Mouse (Mus musculus): Measurements from ENCODE around the gene Mdh1b. TPM values are rescaled to one million over a fixed set of nuclear protein-coding genes. Genes with fewer than 3 reads are reported as not detected.

The Mdh1b gene
- total RNA-seq (2015; ENCODE audit: low replicate concordance), result not detected in 2 replicates
- total RNA-seq (2017; ENCODE audit: low replicate concordance), result not detected in 2 replicates

GRCm38 (mm10) chr1:63730240-63730771 is at the start of gene Mdh1b, which contains the start of gene Fastkd2:
Mdh1b (minus strand) TSS chr1:63730318.
Fastkd2 (plus strand) TSS chr1:63730614.
- ATAC-seq (replicated peaks; ENCODE audit: low FRiP score, poor library complexity, severe bottlenecking), result peak; percentile 96

- ATAC-seq (replicated peaks; ENCODE audit: low FRiP score, poor library complexity, severe bottlenecking), result no peak
Measured at GRCm38 (mm10) chr1:63776902-63777630, 46.9 kb upstream of the Mdh1b start.

DNA sequence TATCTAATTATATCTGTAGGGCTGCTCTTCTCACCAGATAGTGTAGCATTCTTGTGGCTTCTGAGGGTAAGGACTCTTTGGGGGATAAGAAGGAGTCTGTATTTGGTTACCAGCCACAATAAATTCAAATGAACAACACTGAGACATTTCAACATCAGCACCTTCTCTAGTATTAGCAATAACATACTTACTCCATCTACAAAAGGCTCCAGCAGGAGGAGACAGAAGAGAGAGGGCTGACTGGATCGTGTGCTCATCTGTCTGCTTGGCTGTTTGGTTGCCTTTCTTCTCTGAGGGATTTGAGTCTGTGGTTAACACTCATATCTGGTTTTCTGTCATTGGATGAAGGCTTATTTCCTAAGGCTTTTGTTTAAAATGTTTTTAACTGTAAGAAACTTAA is 46.3 kb upstream of the Mdh1b start:
- no peak for ATAC-seq (replicated peaks; ENCODE audit: low FRiP score, poor library complexity, severe bottlenecking)

DNA sequence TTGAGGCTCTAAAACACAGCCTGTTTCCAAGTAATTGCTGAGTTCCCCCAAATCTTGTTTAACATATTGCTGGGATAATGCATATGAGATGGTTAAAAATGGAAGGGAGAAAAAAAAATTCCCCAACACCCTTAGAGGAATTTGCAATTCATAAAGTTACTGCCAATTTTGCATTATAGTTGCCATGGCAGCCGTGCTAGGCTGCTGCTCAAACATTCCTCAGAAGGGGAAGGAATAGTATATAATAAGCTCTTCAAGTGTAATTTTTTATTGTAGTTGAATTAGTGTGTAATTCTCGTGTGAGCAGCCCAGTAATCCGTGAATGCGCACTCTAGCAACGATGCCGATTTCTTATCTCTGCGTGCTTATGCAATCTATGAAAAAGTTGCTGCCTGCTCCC is 40.2 kb upstream of the Mdh1b start:
- ATAC-seq (replicated peaks; ENCODE audit: low FRiP score, poor library complexity, severe bottlenecking), result no peak

GRCm38 (mm10) chr1:63769167-63769566 is 39.0 kb upstream of the Mdh1b start, which contains the start of gene 4933402D24Rik:
4933402D24Rik (minus strand) TSS chr1:63769267.
- no peak for ATAC-seq (replicated peaks; ENCODE audit: low FRiP score, poor library complexity, severe bottlenecking)

GRCm38 (mm10) chr1:63768112-63768511 is 38.0 kb upstream of the Mdh1b start:
- no peak for ATAC-seq (replicated peaks; ENCODE audit: low FRiP score, poor library complexity, severe bottlenecking)

DNA sequence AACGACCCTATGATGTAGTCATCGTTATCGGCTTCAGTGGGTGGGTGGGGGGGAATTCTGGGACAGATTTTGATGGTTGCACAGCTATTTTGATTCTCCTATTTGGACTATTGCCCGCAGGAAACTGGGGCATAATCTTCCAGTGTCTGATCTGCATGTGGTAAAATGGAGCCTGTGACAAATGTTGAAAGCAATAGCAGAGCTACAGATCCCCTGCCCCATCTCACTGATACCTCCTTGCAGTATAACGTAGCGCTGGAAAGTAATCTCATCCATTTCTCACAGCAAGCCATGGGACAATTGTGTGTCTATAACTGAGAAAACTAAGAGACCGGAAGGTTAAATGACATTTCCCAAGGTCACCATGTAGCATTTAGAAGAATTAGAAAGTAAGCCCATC is 34.3 kb upstream of the Mdh1b start:
- no peak for ATAC-seq (replicated peaks; ENCODE audit: low FRiP score, poor library complexity, severe bottlenecking)

DNA sequence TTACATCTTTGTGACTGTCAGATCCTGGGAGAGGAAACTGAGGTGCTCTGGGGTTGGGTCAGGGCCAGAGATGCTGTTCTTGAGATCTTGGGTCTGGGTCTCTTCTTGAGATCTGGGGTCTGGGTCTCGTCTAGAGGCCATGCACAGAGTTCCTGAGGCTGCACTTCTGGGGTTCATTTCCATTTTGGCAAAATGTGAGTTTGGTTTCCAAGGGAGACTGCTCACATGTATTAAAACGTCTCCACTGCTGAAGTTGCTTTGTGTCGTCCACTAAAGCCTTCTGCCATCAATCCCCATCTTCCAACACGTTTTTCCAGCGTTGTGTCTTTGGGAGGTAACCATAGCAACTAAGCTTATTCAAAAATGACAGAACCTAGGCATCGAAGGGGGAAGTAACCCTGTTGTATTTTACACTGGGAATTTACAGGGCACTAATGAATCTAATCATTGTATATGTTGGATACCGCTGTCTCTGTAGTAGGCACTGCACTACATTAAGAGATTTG is 33.8 kb upstream of the Mdh1b start:
- no peak for ATAC-seq (replicated peaks; ENCODE audit: low FRiP score, poor library complexity, severe bottlenecking)

- ATAC-seq (replicated peaks; ENCODE audit: low FRiP score, poor library complexity, severe bottlenecking), result no peak
Measured at GRCm38 (mm10) chr1:63763212-63763694, 33.1 kb upstream of the Mdh1b start.

DNA sequence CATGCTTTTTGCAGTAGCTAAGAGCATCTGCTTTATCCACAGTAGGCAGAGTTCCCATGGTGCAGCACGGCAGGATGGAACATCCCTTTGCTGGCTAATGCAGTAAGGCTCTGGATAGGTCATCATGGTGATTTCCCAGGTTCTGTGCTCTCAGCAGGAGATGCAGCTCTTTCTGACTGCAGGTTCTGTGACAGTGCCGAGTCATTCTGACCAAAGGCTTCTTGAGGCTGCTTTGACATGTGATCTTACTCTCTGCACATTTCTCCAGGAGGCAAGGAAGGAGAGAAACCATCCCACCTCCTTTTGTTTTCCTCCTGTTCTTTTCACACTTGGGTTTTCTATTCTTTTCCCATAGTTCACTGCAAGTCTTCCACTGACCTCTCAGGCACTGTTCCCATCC is 25.9 kb upstream of the Mdh1b start:
- ATAC-seq (replicated peaks; ENCODE audit: low FRiP score, poor library complexity, severe bottlenecking), result no peak

DNA sequence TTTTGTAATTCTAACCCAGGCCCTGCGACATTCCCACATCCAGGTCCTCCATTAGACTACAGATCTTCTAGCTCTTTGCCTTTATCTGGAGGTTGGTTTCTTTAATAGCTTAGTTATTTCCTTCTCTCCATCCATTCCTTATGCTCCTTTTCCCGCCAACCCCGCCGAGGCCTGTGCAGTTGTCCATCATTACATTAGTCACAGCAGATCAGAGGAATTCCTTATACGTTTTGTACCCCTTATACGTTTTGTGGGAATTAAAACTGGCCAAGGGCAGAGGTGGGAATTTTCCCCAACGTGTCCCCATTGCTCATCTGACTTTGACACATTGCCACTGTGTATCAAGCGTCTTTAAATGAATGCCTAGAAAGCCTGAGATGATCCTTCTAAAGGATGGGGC is 322 bp downstream of the Mdh1b start:
- no peak for ATAC-seq (replicated peaks; ENCODE audit: low FRiP score, poor library complexity, severe bottlenecking)

GRCm38 (mm10) chr1:63720161-63720560 is 10.0 kb downstream of the Mdh1b start:
- ATAC-seq (replicated peaks; ENCODE audit: low FRiP score, poor library complexity, severe bottlenecking), result no peak

DNA sequence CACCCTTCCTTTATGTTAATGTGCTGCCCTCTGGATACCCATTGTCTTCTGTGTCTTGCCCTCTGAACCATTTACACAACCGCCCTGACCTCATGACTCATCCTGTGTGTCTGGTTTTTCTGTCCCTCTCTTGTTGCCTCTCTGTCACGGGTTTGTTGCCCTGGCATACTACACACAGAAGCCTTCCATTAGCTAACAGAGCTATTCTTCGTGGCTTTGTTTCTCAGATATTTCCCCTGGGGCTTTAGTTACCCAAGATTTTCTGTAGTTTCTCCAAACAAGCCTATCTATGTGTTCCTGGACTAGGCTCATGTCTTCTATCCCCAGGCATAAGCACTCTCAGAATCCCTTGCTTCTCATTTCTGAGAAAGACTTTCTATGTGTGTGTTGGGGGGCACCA is 21.2 kb downstream of the Mdh1b start:
- no peak for ATAC-seq (replicated peaks; ENCODE audit: low FRiP score, poor library complexity, severe bottlenecking)

DNA sequence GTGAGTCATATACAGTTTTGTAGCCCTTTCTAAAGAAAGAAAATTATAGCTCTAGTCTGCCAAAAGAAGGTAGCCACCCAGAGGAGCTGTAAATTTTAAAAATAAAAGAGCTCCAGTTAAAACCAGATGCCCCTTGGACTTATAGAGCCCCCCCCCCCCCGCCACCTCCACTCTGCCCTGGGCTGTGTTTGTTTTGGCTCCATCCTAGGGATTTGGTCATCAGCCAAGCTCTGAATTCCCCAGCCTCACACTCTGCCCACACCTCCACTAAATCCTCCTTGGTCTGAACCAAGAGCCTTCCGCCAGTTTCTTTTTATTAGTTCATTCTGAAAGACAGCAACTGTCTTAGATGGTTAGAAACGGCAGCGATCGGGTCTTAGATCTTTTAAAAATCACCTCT is 24.4 kb downstream of the Mdh1b start:
- ATAC-seq (replicated peaks; ENCODE audit: low FRiP score, poor library complexity, severe bottlenecking), result no peak

- ATAC-seq (replicated peaks; ENCODE audit: low FRiP score, poor library complexity, severe bottlenecking), result no peak
Measured at GRCm38 (mm10) chr1:63696861-63697260, 33.3 kb downstream of the Mdh1b start.

DNA sequence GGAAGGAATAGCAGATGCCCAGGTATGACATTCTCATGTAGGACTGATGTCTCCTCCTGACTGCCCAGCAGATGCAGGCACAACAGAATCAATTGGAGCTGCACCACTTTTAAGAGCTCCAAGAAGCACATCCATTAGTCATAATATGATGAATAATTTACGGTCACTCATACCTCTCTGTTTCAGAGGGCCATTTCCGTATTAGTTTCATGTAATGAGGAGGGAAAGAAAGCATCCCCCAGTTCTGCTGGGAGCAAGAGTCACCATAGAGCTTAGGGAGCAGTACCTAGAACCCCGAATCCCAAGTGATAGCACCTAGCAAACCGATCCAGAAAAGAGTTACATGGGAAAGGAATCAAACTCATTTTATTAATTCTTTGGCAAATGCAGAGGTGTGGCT is 43.3 kb downstream of the Mdh1b start, which contains the start of gene Dytn:
Dytn (minus strand) TSS at position 101 of the 400 bp plus-strand sequence.
- no peak for ATAC-seq (replicated peaks; ENCODE audit: low FRiP score, poor library complexity, severe bottlenecking)

- ATAC-seq (replicated peaks; ENCODE audit: low FRiP score, poor library complexity, severe bottlenecking), result no peak
Measured at GRCm38 (mm10) chr1:63675975-63676374, 54.1 kb downstream of the Mdh1b start.

DNA sequence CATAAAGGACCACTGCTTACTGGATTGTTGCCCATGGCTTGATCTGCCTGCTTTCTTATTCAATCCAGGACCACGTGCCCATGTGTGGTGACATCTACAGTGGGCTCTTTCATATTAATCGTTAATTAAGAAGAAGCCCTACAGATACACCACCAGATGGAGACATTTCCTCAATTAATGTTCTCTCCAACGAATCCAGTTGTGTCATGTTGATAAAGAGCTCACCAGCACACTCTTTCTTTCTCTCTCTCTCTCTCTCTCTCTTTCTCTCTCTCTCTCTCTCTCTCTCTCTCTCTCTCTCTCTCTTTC is 61.3 kb downstream of the Mdh1b start:
- ATAC-seq (replicated peaks; ENCODE audit: low FRiP score, poor library complexity, severe bottlenecking), result no peak

- ATAC-seq (replicated peaks; ENCODE audit: low FRiP score, poor library complexity, severe bottlenecking), result no peak
Measured at GRCm38 (mm10) chr1:63667949-63668851, 61.9 kb downstream of the Mdh1b start.

DNA sequence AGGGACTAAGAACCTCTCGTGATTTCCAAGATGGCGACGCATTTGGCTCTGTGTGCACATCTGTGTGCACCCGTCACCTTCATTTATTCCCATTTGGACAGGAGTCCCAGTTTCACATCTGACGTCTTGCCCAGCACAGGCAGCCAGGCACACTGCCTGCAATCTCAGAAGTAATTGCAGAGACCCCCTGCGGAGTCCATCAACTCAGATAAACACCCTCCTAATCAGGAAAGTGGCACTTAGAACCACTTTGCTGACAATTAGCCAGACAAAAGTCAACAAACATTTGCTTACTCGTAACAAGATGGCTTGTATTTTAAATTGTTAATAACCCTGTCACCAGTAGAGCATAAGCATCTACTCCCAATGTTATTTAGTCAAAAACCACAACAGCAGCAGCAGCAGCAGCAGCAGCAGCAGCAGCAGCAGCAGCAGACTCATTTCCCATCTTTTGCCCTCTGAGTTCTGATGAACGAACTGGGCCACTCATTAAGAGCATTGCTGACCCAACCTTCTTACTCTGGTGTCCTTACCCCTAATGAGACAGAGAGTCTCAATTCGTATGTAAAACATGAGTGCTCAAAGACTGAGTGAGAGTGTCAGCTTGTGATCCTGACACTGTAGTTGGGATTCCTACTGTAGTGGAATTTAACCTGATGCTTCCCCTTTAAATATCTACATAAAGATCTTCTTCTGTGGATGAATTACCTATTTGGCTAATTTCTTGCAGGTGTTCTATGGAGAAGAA is 62.7 kb downstream of the Mdh1b start:
- ATAC-seq (replicated peaks; ENCODE audit: low FRiP score, poor library complexity, severe bottlenecking), result no peak
